Mouse (Mus musculus) right cerebral cortex, postnatal 36 days (tissue): ENCODE measurements around the gene Birc6.

ENCODE experiments used
- DNase-seq, 2 experiments: peaks; one replicate each; pipeline ENCODE4 v3.0.0; 2022; ENCODE audit warnings: low spot score in 2 of 2, mixed read lengths in 1 of 2

The Birc6 gene

DNA sequence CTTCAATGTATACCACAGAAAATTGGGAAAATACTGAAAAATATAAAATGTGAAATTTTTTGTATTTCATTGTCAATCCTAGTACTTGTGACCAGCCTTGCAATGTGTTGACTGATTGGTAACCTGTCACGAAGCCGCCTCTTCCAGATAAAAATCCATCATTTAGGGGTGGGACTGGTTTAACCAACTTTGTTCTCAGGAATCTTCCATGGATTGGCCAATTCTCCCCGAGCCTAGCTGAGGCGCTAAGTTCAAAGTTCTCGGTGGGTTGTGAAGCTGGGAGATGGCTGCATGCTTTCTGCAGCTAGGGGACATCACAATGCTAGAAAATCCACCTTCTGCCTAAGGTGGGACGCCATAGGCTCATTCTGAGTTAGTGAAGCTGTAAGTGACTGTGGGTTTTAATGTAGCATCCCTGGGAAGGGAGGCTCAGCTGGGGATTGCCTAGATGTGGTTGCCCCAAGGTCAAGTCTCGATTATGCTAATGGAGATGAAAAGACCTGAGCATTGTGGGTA is 179.6 kb downstream of the Birc6 start:
- no peak for DNase-seq

DNA sequence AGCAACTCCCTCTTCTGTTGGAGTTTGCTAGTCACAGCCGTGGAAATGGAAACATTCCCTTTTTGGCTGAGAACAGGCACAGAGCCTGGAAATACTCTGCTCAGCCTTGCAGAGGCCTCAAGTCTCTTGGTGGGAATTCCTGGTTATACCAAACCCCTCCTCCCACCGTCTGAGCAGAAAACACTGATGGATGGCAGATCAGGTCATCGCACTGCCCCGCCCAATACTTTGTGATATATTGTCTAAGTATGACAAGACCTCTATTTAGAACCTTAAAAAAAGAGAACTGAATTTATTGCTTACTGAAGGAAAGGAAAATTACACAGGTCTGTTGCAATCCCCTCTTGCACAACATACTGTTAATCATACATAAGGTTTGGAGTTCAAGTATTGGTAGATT is 182.6 kb downstream of the Birc6 start:
- no peak for DNase-seq

DNA sequence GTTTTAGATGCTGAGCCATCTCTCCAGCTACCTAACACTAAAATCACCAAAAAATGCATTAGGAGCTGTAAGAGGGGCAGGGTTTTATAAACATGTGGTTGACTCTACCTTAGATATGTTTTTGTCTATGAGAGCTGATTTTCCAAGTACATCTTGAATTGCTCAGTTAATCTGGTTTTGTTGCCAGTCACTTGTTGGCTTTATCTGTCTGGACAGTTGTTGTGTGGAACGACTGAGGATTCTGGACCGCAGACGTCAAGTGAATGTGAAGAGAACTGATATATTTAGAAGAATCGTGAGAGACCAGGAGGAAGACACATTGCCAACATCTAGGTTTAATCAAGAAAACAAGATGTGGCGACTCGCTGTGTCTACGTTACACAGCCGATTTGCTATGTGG is 183.5 kb downstream of the Birc6 start:
- DNase-seq = no peak

DNA sequence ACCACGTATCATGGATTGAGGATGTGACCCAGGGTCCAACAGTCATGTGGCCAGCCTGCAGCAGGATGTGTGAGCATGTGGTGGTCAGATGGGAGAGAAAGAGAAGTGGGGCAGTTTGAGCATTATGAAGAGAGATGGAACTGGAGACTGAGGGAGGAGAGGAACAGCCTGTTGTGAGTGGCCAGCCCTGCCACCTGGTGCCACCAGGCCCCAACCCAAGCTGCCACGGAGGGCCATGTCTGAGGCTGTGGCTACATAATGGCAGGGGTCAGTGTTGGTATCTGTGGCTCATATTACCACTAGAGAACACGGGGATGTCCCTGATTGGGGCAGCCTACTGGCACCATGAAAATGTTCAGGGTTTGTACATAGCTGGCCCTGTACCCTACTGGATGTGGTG is 187.0 kb downstream of the Birc6 start:
- DNase-seq = no peak

DNA sequence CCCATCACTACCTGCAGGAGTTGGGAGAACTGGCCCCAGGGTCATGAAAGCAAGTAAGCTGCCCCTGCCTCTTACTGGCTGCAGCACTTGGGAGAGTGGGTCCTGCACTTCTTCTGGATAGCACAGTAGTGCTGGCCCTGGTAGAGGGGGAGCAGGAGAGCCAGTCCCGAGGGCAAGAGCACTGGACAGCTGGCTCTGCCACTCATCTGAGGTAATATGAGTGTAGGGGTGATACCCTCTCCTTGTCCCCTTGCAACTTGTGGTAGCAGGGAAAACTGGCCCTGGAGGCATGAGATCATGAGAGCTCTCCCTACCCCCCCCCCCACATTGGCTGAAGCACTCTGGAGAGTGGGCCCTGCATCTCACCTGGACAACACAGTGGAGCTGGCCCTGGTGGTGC is 187.6 kb downstream of the Birc6 start:
- no peak for DNase-seq

DNA sequence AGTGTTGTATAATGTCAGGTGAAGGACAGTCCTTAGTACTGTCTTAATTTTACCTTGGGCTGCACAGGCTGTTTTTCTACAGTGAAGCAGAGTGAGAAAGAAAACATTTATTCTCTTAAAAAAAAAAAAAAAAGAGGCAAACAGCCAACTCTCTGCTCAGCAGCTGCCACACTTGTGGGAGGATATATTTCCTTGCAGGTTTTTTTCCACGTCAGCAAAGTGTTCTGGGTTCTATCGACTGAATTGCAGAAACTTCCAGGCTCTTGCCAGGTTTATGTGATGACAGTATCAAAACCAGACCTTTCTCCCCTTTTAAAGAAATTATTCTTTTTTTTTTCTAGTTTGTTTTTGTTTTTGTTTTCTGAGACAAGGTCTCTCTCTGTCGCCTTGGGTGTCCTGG is 188.5 kb downstream of the Birc6 start:
- no peak for DNase-seq

DNA sequence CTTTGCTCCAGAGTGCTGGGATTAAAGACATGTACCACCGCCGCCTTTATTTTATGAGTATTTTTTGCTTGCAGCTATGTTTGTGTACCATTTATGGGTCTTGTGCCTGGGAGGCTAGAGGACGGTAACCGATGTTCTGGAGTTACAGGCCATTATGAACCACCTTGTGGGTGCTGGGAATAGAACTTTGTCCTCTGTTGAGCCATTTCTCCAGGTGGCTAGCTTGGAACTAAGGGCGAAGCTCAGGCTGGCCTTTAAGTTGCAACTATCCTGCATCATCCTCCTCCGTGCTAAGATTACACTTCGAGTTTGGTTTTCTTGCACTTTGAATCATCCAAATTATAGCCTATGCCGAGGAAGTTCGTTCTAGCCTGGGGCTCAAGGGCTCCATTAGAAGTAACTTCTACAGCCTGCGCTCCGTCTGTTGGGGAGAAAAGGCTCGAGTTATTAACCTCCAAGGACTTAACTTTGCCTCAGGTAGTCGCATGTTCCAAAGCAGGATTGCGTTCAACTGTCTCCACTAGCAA is 189.1 kb downstream of the Birc6 start:
- no peak for DNase-seq

DNA sequence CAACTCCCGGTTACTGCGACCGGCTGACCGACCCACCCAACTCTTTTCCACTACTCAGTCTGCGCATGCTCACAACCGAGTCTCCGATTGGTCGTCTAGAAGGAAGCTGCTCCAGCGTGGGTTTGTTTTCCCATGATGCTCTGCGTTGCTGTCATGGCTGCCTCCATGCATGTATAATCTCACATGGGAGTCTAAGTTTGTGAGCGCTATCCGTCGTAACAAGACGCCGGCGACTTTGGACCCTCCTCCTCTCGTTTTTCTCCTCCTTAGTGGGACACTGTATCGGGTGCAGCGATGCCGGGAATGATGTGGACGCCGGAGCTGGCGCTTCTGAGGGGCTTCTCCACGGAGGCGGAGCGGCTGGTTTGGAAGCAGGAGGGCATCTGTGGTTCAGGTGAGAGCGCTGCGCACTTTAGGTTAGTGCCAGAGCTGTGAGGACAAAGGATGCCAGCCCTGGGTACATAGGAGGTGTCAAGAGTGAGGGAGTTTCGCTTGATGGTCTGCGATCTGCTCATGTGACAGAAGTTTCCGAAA is 189.6 kb downstream of the Birc6 start, which contains the start of gene Ttc27:
TSS of gene Ttc27 (plus strand) at position 115 of the 534 bp plus-strand sequence.
- peak; percentile 92 to 95 for DNase-seq

DNA sequence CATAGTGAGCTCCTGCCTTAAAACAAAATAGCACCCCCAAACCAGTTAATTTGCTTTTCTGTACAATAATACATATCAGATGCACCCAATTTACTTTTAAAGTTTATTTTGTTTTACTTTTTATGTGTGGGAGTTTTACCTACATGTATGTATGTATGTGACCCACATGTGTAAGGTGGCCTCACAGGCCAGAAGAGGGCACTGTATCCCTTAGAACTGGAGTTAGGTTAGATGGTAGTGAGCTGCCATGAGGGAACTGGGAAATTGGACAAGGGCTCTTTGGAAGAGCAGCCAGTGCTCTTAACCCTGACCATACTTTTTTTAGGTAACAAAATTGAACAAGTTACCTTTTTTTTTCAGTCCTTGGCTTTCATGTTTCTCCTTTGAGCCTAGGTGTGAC is 204.8 kb downstream of the Birc6 start:
- DNase-seq = no peak

DNA sequence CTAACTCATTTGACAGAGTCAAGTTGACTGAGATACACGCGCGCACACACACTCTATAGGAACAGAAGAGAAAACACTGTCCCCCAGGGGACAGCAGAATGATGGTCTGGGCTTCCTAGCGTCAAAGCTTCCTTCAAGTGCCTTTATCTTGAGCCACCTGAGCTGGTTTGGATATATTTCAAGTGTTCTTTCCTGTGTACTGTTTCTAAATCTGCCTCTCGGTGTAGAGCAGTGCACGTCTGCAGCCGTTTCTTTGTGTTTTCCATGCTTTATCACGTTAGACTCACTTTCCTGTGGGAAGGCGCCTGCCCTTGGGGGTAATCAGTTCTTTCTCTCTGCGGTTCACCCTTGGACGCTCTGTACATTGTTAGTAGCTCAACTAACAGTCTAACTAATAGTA is 207.3 kb downstream of the Birc6 start:
- no peak for DNase-seq

DNA sequence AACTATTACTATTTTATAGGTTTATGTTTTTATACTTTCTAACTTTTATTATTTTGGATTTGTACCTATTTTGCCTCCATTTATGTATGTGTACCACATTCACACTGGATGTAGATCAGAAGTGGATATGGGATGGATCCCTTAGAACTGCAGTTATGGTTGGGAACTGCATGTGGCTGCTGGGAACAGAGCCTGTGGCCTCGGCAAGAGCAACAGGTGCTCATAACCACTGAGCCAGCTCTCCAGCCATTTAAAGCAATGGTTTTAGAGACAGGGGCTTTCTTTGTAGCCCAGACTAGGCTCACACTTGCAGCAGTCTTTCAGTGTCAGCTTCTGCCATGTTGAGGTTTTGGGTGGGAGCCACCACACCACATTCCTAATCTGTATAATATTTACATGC is 221.6 kb downstream of the Birc6 start:
- DNase-seq = no peak

DNA sequence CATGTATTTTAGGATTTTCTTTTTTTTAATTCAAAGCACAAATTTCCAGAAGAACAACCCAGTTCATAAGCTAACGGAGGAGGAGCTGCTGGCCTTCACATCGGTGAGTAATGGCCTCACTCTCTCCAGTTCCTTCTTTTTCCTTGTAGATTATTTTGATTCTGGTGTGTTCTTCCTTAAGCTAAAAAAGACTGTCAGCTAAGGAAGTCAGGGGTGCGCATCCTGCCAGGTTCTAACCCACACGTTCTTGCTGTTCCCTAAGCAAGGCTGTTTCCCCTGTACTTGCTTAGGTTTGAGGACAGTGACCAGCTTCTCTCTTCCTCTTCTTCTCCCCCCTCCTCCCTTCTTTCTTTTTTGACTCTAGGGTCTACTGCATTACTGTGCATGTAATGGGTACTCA is 222.9 kb downstream of the Birc6 start:
- peak in 1 of 2 experiments; percentile 22 for DNase-seq
